Mouse (Mus musculus) lung, embryonic 15.5 days (tissue): ENCODE measurements at regions not wholly inside any gene's neighbourhood (a gene's known extent, or its start where the extent isn't known, plus 50 kb on each side); places are given as distances from the start of the nearest gene placed in this dataset.

ENCODE experiments used
- ATAC-seq: fragments of 200-750 bp; cut with Nextera tagmentation; 2 replicates; pipeline ENCODE4 v1.8.0; 2017; ENCODE audit warnings: moderate number of reproducible peaks, borderline replicate concordance; ENCODE audit not compliant: low FRiP score, low TSS enrichment; ENCODE audit errors: extremely low read depth
- H3K27ac ChIP-seq: fragments of 300-500 bp; sonication (generic); 2 replicates; pipeline ENCODE4 v1.5.1; 2015; ENCODE audit warnings: moderate library complexity, mild to moderate bottlenecking, inconsistent platforms
- H3K27me3 ChIP-seq: fragments of 300-500 bp; sonication (generic); 2 replicates; pipeline ENCODE4 v1.6.1; 2015; ENCODE audit warnings: inconsistent platforms
- H3K36me3 ChIP-seq: fragments of 300-500 bp; sonication (generic); 2 replicates; pipeline ENCODE4 v1.6.1; 2015; ENCODE audit warnings: inconsistent platforms
- H3K4me1 ChIP-seq: fragments of 300-500 bp; sonication (generic); 2 replicates; pipeline ENCODE4 v1.6.1; 2015; ENCODE audit warnings: inconsistent platforms
- H3K4me2 ChIP-seq: fragments of 300-500 bp; sonication (generic); 2 replicates; pipeline ENCODE4 v1.6.1; 2015; ENCODE audit warnings: inconsistent platforms, mild to moderate bottlenecking, moderate library complexity
- H3K4me3 ChIP-seq: fragments of 300-500 bp; sonication (generic); 2 replicates; pipeline ENCODE4 v1.5.1; 2015; ENCODE audit warnings: mild to moderate bottlenecking, inconsistent platforms
- H3K9ac ChIP-seq: fragments of 300-500 bp; sonication (generic); 2 replicates; pipeline ENCODE4 v1.6.1; 2015; ENCODE audit warnings: inconsistent platforms
- H3K9me3 ChIP-seq: fragments of 300-500 bp; sonication (generic); 2 replicates; pipeline ENCODE4 v1.6.1; 2016; ENCODE audit warnings: inconsistent platforms
- WGBS: fragments of 180-500 bp; shearing (Covaris S2); methylation state at CpG from one replicate; pipeline ENCODE4 v1.1.7; 2015; 5-methylcytosine and 5-hydroxymethylcytosine counted together

DNA sequence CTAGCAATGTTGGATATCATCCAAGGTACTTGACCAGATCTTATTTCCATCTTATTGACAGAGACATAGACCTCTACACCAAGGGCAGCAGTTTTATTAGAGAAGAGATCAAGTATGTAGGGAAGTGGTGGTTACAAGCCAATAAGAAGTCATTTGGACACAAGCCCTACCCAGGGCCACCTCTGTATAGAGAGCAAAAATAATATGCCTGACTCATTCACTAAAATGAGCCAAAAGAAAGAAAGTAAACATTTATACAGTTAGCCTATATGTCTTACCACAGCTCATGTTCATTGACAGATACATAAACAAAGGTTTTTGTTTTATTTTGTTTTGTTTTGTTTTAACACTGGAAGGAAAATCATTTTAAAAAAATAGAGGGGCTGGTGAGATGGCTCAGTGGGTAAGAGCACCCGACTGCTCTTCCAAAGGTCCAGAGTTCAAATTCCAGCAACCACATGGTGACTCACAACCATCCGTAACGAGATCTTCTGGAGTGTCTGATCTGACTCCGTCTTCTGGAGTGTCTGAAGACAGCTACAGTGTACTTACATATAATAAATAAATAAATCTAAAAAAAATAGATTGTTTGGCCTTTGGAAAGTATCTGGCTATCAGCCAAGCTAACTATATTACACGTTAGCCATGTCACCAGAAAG, 76.9 kb downstream of the Rlim start:
- peaks cover 26% of the 10 kb centered on the region; the same call in 1 of the 2 replicates for H3K27me3 ChIP-seq
- H3K4me1 ChIP-seq, result no peaks in the 10 kb centered on the region
- H3K4me3 ChIP-seq, result no peak overlapping the region
- peak; percentile 73; the same call in 1 of the 2 replicates for ATAC-seq
- H3K9me3 ChIP-seq, result no peaks in the 10 kb centered on the region
- 46% methylated on average over 5 of the region's 5 CpGs for WGBS
- no peak overlapping the region for H3K27ac ChIP-seq
- H3K9ac ChIP-seq, result no peak overlapping the region
- H3K36me3 ChIP-seq, result no peaks in the 10 kb centered on the region
- H3K4me2 ChIP-seq, result no peak overlapping the region

DNA sequence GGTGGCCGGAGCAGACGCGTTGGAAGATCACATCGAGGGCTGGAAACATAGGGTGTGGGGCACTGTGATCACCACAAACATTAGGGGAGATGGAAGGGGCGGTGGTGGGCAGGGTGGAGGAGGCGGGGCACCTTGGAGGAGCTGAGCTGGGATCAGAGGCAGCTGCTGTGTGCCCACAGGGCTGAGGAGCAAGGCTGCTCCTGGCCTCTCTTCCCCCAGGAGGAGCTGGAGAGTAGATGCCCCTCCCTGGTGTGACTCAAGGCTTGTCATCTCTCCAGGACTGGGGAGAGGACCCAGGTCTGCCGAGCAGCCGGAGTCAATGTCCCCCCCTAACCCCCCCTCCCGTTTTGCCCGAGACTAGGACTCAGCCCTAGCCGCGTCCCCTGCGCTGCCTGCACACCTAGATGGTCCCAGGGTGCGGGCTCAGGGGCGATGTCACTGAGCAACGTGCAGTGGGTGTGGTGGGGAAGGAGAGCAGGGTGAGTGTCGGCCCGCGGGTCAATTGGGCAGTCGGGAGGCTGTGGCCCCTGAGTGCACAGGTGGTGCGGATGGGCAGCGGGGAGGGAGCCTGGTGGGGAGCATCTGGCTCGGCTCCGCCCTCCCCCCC, 57.6 kb upstream of the Slc16a2 start:
- Histone ChIP-seq H3K4me1 (no peaks in the 10 kb centered on the region), H3K4me3 (no peak overlapping the region), H3K27me3 (peaks cover 32% of the 10 kb centered on the region; the same call in 1 of the 2 replicates), H3K9me3 (no peaks in the 10 kb centered on the region), H3K9ac (no peak overlapping the region), H3K36me3 (no peaks in the 10 kb centered on the region), H3K27ac (no peak overlapping the region), H3K4me2 (peak overlapping the region; percentile 38)
- 32% methylated on average over 20 of the region's 24 CpGs for WGBS
- no peak for ATAC-seq
